Mouse (Mus musculus) layer of hippocampus, adult 9-11 months (tissue): Measurements from ENCODE around the gene Mtap.

ENCODE experiments used
- DNase-seq: peaks from one replicate; pipeline ENCODE4 v3.0.0; 2022

Mtap gene

DNA sequence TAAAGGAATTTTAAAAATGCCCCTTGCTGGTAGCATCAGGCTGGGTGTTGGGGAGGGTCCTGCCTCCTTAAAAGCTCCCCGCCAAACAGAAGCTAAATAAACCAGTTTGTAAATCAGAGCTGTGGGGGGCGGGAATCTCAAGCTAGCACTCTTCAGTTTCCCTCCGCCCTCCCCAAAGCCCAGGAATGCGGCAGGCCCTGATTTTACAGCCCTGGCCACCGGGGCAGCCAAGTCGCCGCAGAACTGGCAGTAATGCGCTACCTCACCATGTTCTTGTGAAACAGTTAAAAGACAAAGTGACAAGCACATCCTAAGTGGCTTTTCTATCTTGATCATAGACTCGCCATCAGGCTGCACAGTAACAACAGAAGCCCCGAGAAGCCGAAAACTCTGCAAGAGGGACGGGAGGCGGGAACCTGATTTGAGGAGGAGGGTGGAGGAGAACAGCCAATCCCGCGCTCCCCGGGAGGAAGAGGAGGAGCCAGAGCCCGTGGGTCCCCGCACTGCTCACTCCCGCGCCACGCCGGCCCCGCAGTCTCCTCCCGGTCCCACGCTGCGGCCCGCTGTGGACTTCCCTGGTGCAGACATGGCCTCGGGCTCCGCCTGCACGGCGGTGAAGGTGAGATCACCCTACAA is at the start of gene Mtap:
Gene Mtap (plus strand): TSS at position 217 of the 636 bp plus-strand sequence.
- peak; percentile 74 for DNase-seq

DNA sequence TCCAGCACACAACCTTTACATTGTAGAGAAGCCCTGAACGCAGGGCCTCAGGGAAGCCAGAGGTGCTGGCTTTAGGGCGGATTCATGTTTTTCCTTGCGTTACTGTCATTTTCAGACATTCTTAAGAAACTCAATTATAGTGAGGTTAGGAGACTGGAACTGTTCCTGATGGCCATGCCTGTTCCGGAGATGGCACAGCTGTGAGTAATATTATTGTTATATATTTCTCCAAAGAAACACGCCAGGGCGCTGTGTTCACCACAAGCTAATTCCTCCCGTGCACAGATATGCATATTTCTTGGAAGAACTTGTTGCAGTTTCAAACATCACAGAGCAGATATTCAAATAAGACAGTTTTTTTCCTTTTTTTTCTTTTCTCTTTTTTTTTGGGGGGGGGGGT is 47.8 kb upstream of the Mtap start:
- DNase-seq: no peak

DNA sequence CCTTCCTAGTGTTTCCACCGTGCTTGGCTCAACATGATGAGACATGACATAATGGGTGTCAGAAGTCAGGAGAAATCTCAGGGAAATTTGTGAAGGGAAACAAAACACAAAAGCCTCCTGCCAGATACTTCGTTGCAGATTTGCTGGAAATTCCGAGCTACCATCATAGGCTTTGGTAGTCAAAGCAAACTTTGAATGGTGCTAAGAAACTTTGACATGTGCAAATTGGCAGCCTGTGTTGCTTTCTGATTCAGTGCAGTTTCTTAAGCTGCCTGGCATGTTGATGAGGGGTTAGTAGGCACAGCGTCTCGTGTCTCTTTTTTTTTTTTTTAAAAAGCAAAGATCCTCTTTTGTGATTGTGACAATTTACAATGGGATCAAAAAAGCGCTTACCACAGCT is 46.7 kb upstream of the Mtap start:
- DNase-seq: no peak

DNA sequence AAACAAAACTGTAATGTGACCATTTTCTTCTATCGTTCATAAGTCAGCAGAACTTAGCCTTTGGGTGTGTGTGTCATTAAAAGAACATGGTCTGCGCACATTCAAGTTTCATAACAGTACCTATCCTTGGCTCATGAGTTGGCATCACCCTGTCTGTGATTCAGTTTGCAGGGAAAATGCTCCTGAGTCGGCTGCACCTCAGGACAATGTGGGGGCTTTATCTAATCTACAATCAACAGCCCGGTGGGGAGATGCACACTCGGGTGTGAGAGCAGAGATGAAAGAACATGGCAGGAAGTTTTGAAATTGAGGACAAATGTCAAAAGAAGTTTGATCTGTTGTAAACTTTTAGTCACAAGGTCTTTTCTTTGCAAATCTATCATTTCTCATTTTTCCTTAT is 44.8 kb upstream of the Mtap start:
- DNase-seq: no peak

DNA sequence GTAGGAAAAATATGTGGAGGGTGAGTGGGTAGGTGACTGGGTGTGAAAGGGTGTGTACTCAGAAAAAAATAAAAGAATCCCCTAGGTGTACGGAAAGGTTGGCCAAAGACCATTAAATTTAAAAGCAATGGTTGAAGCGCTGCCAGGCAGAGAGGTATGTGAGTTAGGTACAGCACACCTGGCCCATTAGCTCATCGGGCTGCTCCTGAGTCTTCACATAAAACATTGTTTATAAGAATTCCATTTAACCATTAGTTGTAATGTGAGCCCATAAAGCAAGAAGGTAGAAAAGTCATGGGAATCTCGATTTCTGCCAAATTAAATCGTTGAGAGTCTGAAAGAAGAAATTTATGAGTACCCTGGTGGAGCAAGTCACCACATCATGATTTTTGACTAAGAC is 42.1 kb upstream of the Mtap start:
- no peak for DNase-seq

DNA sequence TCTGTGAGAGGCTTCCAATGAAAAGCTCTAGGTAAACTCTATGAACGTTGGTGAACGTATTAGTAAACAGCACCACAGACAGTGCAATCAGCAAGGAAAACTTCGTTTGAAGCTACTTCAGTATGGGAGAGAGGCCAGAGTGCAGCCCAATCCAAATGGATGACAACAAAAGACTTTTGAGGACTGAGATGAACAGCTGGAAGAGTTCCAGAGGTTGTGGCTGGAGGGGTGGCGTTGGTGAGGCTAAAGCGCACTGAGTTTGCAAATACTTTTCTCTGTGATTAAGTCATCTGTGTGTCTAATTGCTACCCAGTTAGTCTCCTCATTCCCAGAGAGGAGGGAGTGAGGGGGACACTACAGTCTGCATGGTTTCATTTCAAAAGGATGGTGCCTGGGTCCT is 38.7 kb upstream of the Mtap start:
- no peak for DNase-seq

DNA sequence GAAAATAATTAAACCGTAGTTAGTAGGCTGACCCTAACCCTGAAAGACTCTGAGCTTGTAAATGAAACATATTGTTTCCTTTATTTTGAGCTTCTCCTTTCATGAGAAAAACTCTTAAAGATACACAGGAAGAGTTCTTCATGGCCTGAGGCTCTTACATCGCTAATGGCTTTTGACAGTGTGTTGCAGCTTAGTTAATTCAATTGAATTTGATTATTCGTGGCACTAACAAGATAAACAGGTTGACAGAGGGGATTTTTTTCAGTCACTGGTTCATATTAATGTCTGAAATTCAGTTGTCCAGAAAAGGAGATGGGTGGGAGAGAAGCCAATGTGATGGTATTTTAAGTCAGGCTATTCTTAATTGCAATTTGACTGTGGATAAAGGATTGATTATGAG is 35.6 kb upstream of the Mtap start:
- DNase-seq: no peak

DNA sequence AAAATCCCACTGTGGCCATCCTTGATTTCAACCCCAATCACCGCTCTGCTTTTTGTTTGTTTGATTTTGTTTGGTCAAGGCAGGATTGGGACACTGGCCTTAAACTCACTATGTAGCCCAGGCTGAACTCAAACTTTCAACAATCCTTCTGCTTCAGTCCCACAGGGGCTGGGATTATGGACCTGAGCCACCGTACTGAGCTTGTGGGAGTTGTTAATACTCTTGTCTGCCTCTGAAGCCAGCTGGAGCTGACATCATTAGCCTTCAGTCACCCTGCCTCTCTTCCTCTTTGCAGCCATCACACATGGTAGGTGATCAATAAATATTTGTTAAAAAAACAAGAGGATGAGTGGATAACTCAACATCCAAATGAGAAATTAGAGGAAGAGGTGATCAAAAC is 34.6 kb upstream of the Mtap start:
- no peak for DNase-seq

DNA sequence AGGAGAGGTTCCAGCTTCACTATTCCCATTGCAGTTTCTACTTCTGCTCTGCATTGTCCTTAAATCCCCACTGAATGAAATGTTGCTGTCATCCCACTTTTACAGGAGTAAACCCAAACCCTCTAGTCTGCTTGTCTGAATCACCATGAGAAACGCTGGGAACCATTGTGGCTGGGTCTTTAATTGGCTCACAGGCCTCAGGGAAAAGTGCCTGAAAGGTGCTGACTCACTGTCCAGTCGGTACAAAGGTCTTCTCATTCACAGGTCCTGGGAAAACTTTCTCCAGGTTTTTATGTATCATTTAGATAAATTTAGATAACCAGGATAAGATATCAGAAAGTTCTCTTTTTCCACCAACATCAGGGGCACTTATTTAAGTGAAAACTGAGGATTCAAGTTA is 31.4 kb upstream of the Mtap start:
- no peak for DNase-seq

DNA sequence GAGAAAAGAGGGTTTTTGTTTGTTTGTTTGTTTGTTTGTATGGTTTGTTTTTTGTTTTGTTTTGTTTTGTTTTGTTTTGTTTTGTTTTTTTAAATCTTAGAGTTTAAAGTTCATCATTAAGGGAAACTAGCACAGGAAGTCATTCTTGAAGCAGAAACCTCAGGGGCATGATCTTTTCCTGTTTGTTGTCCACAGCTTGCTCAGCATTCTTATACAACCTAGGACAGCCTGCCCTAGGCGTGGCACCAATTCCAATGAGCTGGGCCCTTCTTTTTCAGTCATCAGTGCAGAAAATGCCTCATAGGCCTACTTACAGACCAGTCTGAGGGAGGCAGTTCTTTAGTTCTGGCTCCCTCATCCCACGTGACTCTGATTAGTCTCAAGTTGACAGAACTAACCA is 30.4 kb upstream of the Mtap start:
- no peak for DNase-seq

DNA sequence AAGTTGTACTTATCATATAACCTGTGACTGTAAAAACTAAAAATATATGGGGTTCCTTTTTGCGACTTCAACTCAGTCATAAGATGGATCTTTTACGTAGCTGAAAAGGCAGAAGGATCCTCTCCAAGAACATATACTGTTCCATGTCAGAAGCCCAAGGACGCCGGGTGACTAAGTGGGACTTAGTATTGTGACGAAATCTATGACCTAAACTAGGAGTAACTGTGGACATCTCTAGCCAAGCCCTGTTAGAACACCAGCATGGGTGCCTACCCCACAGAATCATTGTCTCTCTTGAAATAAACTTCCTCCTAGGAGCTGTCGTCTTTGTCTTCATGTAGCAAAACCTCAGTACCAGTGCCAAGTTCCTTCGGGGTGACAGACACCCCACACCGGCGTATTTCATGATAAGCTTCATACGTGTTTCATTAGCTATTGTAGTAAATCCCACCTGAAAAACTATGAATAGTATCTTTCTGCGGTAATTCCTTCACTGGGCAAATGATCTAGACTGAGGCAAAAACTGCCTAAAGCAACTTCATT is 24.7 kb upstream of the Mtap start:
- no peak for DNase-seq

DNA sequence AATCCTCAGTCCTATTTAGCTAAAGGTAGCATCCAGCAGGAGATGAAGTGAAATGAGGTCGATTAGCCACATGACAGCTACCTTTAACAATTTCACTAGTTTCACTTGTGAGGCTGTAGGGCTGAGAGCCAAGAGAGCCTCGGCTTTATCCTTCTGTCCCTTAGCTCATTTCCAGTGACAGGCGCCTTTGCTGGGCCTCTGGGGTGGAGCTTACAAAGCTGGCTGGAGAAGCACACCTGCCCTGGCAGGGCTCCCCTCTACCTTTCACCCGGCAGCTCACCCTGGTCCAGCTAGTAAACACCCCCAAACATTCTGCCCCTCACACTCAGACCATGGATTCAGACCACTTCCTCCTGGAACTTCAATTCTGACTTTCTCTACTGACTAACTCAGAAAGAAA is 24.1 kb upstream of the Mtap start:
- no peak for DNase-seq

DNA sequence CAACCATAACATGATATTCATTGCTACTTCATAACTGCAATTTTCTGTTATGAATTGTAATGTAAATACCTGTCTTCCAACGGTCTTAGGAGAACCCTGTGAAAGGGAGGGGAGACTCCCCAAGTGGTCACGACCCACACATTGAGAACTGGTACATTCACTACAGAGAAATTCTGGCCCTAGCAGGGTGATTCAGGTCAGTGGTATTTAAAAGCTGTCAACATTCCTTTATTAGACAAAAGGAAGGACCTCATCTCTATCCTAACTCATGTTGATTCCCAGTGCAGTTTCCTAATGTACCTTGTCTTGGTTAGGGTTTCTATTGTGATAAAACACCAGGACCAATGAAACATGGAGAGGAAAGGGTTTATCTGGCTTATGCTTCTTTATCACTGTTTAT is 20.9 kb upstream of the Mtap start:
- no peak for DNase-seq

DNA sequence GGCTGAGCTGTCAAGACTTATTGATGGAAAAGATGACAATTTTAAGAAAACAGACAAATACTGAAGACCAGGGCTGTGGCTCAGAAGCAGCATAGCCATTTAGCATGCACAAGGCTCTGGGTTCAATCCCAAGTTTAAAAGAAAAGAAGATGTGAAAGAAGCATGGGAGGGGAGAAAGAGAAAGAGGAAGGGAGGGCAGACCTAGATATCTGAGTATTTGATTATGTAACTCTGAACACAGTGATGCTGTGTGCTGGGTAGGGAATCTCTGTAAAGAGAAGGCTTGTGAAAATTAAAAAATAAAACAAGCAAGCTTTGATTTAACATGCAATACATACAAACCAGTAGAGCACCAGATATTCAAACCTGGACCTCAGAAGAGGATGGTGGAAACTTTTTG is 17.0 kb upstream of the Mtap start:
- no peak for DNase-seq

DNA sequence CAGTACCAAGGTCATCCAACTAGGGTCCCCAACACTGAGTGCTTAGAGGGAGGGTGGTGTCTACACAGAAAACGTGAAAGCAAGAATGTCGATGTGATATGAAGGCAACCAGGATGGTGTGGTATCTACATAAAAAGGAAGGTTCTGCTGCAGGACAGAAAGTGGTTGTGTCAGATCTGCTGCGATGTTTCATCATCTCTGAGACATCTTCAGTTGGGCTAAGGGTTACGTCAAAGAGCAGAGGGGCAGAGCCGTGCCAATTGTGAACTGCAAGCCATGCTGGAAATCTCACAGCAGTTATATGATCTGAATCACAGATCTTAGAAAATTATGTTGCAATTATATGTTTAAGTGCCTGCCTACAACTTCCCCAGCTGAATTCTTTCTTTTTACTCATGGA is 16.6 kb upstream of the Mtap start:
- no peak for DNase-seq

DNA sequence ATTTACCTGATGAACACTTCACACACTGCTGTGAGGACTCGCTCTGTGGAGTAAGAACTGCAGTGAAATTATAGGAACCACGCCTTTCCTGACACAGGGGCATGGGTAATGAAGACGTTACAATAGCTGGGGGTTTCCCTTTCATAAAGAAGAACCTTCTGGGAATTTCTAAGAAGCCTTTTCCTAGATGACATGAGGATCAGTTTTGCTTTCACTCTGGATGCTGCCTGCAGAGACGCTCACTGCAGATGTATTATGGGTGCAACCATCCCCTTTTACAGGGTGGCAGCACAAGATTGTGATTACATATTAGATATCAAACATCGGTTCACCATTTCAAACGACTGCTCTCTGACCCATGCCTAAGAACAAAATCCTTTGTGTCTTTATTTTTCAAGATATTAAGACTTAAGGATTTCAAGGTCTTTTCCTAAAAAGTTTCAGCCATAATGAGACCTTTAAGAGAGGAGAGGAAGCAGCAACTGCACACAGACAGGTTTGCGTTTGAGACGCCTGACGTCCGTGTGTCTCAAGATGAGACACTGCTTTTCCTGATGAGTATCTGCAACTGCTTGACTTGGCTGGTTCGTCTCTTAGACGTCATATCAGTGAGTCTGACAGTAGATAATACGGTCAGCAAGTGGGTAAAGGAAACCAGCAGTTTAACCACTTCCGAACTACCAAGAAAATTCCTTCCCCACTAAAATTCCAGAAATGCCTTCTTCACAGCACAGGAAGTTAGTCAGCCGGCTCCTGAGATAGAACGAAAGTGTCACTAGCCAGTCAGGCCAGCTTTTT is 13.3 kb upstream of the Mtap start:
- no peak for DNase-seq

DNA sequence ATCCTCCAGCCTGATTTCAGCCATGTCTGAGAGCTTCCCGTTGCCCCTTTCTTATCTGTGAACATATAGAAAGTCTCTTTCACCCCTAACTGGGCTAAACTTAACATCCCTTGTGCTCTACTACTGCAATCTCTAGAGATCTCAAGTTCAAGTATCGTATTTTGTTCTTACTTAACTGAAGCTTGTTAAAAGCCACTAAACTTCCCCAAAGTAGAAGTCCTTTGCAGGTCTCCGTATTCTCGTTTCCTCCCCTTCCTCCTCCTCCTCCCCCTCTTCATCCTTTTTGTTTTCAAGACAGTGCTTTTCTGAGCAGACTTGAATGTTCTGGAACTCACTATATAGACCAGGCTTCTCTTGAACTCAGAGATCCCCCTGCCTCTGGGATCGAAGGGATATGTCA is 9.2 kb upstream of the Mtap start:
- DNase-seq: no peak

DNA sequence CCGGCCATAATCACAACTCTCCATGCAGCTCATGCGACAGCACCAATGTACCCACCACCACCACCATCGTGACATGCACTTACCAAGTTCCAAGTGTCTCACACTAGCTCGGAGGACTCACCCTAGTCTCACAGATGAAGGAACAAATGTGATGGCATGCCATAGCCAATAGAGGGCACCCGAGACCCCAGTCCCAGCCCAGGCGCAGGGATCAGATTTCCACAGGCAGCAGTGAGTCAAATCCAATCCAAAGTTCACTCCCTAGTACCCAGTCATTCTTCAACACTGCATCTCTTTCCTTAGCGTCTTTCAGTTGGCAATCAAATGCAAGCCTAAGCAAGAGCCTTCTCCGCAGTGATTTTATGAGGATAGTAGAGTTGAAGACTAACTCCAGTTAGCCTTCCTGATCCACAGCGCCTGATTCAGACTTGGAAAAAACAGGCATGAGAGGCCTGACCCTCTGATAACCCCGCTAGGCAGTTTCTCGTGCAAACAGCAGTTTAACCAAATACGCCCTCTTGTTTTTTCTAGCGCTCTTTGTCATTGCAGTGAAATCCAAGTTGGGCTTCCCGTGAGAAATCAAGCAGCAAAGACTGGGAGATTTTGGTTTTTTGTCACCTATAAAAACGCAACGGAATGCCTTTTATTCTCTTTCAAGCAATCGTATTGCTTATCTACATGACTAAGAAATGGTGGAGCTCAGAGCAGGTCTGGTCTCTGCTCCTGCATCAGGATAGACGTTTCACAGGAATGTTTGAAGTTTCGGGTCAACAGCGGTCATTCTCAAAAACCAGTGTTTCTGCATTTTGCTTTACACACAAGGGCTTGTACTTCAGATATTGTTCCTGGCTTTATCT is 8.6 kb upstream of the Mtap start:
- DNase-seq: no peak

DNA sequence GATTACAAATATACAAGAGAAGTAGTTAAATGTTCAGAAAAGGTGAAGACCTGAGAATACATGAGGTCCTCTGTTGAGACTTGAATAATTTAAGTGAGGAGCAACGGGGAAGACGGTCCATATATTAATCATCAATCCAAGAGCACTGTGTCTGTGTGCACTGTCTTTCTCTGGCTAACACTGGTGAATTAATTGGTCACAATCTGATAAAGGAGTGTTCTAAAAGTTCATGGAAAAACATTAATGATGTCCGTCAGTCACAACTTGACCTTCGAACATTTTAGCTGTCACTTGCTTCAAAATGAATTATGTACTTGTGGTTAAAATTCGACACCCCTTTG is 8.0 kb upstream of the Mtap start:
- no peak for DNase-seq

DNA sequence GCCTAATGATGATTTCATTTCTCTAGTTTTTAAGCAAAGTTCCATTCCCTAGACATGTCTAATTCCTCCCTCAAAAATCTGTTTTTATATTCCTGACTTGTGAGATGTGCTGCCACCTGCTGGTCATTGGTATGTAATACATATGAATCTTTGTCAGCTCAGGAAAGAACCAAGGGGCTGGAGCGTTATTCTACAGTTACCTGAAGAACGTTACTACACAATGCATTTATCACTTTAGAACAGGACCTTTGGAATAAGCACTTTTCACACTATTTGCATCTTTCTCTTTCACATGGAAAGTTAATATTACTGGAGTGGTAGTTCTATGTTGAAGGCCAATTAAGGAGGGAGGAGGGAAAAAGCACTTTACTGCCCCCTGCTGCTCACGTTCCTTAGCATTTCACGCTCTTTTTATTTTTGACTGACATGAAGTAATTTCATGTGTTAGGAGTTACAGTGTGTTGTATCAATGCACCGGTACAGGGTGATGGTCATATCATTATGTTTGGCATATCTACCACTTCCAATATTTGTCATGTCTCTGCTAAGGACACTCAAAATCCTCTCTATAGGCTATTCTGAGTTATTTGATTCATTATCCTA is 7.5 kb upstream of the Mtap start:
- DNase-seq: peak; percentile 40

DNA sequence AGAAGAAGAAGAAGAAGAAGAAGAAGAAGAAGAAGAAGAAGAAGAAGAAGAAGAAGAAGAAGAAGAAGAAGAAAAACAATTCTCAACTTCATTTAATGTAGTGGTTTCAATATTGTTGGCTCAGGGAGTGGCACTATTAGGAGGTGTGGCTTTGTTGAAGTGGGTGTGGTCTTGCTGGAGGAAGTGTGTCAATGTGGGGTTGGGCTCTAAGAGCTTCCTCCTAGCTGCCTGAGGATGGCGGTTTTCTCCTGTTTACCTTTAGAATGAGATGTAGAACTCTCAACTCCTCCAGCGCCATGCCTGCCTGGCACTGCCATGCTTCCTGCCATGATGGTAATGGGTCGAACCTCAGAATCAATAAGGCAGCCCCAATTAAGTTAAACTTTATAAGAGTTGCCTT is 5.1 kb upstream of the Mtap start:
- DNase-seq: no peak

DNA sequence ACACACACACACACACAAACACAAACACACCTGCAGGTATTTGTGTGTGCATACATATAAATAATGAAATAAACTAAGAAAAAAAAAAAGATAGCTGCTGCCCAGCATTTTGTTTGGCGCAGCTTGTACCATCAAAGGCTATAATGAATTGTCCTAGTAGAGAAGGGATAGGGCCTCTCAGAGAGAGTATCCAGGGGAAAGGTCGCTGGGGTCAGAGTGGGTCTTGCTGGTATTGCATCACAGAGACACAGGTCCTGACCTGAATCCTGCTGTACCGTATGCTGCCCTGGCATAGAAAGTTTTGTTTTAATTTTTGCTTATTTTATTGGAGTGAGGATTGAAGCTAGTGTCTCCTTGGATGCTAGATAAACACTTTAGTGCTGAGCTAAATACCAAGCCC is 566 bp upstream of the Mtap start:
- no peak for DNase-seq
